Mouse (Mus musculus) kidney, adult 2 months (tissue): ENCODE measurements at regions not wholly inside any gene's neighbourhood (a gene's known extent, or its start where the extent isn't known, plus 50 kb on each side); places are given as distances from the start of the nearest gene placed in this dataset.

Experiments
- DNase-seq: peaks from one replicate; pipeline ENCODE4 v3.0.0; 2021
- H3K27ac ChIP-seq: fragments of 200-500 bp; 2 replicates; pipeline ENCODE4 v1.5.1; 2012; ENCODE audit warnings: low read depth, low read length, control low read depth, inconsistent platforms; ENCODE audit not compliant: insufficient read depth
- H3K27me3 ChIP-seq: fragments of 200-500 bp; replicated peaks from 2 replicates; pipeline ENCODE4 v1.6.1; 2012; ENCODE audit warnings: mild to moderate bottlenecking, moderate library complexity, low read length, inconsistent platforms; ENCODE audit not compliant: control insufficient read depth, insufficient read depth
- H3K36me3 ChIP-seq: fragments of 200-500 bp; 2 replicates; pipeline ENCODE4 v1.6.1; 2012; ENCODE audit warnings: mild to moderate bottlenecking, moderate library complexity, low read length, inconsistent platforms; ENCODE audit not compliant: control insufficient read depth, insufficient read depth
- H3K4me1 ChIP-seq: fragments of 200-500 bp; 2 replicates; pipeline ENCODE4 v1.6.1; 2011; ENCODE audit warnings: low read length; ENCODE audit not compliant: control insufficient read depth, insufficient read depth
- H3K4me3 ChIP-seq: fragments of 200-500 bp; 2 replicates; pipeline ENCODE4 v1.5.1; 2011; ENCODE audit warnings: mild to moderate bottlenecking, low read depth, low read length, control low read depth; ENCODE audit not compliant: insufficient read depth
- CTCF ChIP-seq: fragments of 200-500 bp; conservative IDR thresholded peaks from 2 replicates; pipeline ENCODE4 v1.5.1; 2011; ENCODE audit warnings: low read depth, mild to moderate bottlenecking, control low read depth, low read length, moderate library complexity, mixed read lengths; ENCODE audit not compliant: insufficient read depth, insufficient read length
- POLR2A ChIP-seq: fragments of 200-500 bp; IDR thresholded peaks from one replicate; pipeline ENCODE4 v1.6.1; 2011; ENCODE audit warnings: low read depth, low read length, control low read depth
- WGBS: fragments of 180-500 bp; shearing (Covaris S2); methylation state at CpG from one replicate; pipeline ENCODE4 v1.1.7; 2018; 5-methylcytosine and 5-hydroxymethylcytosine counted together

DNA sequence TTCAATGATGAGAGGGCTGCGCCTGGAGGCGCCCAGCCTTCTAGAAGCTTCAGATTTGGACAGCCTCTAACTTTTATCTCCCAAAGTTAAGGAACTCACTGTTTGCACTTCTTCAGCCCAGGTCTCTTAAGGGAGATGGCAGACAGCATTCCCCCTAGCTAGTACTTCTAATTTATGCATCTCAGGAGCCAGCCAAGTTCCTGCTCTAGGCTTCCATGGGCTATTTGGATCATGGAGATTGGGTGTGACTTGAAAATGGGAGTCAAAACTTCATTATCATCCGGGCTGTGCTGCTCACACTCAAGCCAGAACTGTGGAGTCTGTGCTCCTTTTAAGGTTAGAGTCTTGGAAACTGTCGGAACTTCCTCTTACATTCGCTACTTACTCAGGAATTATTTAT is 158.7 kb downstream of the Gm12728 start:
- Histone ChIP-seq H3K27me3 (no peaks in the 10 kb centered on the region), H3K4me3 (no peak overlapping the region), H3K4me1 (no peaks in the 10 kb centered on the region), H3K36me3 (no peaks in the 10 kb centered on the region), H3K27ac (no peak overlapping the region)
- DNase-seq, result no peak
- WGBS, result 75% methylated on average over 5 of the region's 5 CpGs
- TF ChIP-seq POLR2A (no peak), CTCF (no peak)

DNA sequence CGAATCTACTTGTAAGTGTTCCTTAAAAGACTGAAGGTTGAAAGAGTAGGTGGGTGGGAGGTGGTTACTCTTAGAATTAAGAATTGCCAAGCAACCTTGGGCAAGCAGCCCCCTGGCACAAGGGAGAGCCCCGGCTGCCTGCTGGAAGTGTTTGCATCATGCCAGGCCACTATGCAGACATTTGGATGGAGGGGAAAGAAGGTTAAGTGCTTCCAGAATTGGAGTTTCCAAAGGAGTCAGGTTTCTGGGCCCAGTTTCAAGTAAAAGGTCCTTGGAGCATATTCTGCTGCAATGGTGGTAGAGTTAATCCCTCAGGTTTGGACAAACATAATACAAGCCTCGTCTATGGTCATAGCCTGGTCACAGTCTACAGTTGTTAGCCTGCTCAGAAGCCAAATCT is 162.7 kb downstream of the Gm12728 start:
- no peak overlapping the region for H3K27ac ChIP-seq
- 76% methylated on average over 3 of the region's 3 CpGs for WGBS
- H3K27me3 ChIP-seq, result no peaks in the 10 kb centered on the region
- no peak for DNase-seq
- H3K4me3 ChIP-seq, result no peak overlapping the region
- no peaks in the 10 kb centered on the region for H3K4me1 ChIP-seq
- TF ChIP-seq POLR2A, result no peak
- no peak for TF ChIP-seq CTCF
- no peaks in the 10 kb centered on the region for H3K36me3 ChIP-seq

DNA sequence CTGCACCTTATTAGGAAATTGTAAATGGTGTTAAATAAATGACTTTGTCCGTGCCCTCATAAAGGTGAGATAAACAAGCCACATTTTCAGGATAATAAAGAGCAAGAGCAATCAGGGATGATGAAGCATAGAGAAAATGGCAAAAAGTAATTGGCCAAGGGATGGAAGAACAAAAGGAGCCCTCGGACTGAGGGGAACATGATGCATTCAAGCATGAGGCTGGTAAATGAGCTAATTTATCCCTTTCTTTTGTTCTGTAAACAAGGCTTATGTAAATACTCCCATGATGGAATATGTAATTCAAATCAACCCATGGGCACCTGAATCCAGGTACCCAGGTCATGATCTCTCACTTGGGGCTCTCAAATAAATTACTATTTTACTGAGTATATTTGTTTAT is 166.8 kb downstream of the Gm12728 start:
- Histone ChIP-seq H3K4me1 (no peaks in the 10 kb centered on the region), H3K36me3 (no peaks in the 10 kb centered on the region), H3K27ac (no peak overlapping the region), H3K27me3 (no peaks in the 10 kb centered on the region), H3K4me3 (no peak overlapping the region)
- DNase-seq, result no peak
- TF ChIP-seq CTCF (no peak), POLR2A (no peak)
- WGBS, result 84% methylated on average over 2 of the region's 2 CpGs

DNA sequence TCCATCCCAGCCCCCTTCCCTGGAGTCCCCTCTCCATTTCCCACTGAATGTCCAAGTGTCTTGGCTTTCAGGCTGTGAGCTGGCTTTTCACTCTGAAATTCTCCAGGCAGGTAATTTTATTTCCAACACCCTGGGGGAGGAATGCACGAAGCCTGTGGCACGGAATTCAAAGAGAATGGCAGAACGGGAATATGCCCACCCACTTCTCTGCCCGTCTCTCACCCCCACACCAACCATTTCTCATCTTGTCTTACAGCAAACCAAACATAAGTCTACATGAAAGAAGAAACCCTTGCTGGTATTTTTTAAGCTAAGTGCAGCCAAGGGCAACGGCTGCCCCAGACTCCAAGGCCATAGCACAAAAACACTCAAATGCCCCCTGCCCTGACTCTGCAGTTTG is 168.7 kb downstream of the Gm12728 start:
- Histone ChIP-seq H3K27me3 (no peaks in the 10 kb centered on the region), H3K4me1 (no peaks in the 10 kb centered on the region), H3K36me3 (no peaks in the 10 kb centered on the region), H3K4me3 (no peak overlapping the region), H3K27ac (no peak overlapping the region)
- 78% methylated on average over 5 of the region's 5 CpGs for WGBS
- DNase-seq, result no peak
- TF ChIP-seq POLR2A, result no peak
- no peak for TF ChIP-seq CTCF

DNA sequence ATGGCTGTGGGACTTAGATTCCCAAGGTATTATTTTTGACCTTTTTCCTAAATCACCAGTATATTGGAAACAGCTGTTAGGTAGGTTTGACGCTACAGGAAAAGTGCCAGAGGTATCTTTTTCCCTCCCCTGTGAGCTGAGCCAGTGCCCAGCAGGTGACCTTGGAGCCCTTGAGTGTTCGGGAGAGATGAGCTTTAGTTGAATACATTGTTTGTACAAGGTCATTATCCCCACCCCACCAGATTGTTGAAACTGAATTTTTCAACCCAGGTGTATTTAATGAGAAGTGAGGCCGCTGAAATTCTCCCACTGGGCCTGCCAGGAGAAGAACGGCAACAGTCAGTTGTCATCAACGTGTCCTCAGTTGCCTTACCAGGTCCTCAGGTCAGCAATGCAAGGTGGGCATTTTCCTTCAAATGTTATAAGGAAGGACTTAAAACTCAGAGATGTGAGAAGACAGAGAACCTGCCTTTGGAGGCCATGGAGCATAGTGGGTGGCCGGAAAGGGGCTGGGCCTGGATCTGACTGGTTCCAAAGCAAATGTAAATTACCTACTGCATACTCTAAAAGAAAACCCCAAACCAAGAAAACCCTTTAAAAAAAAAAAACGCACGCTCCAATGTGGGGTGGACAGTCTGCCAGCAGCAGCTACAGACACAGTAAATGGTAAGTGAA is 172.2 kb downstream of the Gm12728 start:
- Histone ChIP-seq H3K36me3 (no peaks in the 10 kb centered on the region), H3K27ac (no peak overlapping the region)
- 78% methylated on average over 8 of the region's 8 CpGs for WGBS

DNA sequence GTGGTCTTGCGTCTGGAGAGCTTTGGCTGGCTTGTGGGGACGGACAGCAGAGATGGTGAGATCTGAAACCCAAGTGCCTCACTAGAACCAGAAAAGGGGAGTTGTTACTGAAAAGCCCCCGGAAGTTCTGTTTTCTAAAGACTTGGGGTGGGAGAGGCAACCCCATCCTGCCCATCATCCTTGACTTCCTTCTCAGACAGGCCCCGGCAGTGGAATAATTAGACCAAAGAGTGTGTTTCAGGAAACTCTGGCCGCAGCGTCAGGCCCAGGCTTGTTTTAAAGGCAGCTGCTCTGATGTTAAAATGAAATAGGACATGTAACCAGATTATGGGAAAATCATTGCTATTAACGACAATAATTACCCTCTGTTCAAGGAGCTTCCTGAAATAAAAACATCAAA is 172.9 kb downstream of the Gm12728 start:
- no peak for TF ChIP-seq POLR2A
- no peaks in the 10 kb centered on the region for H3K27me3 ChIP-seq
- no peak overlapping the region for H3K4me3 ChIP-seq
- no peak overlapping the region for H3K27ac ChIP-seq
- DNase-seq, result no peak
- no peaks in the 10 kb centered on the region for H3K36me3 ChIP-seq
- H3K4me1 ChIP-seq, result no peaks in the 10 kb centered on the region
- 72% methylated on average over 7 of the region's 7 CpGs for WGBS

More for the DNA sequence above, 172.2 kb downstream of the Gm12728 start:
- Histone ChIP-seq H3K27me3 (no peaks in the 10 kb centered on the region), H3K4me1 (no peaks in the 10 kb centered on the region), H3K4me3 (no peak overlapping the region)
- TF ChIP-seq CTCF, result no peak
- TF ChIP-seq POLR2A, result no peak
- no peak for DNase-seq

DNA sequence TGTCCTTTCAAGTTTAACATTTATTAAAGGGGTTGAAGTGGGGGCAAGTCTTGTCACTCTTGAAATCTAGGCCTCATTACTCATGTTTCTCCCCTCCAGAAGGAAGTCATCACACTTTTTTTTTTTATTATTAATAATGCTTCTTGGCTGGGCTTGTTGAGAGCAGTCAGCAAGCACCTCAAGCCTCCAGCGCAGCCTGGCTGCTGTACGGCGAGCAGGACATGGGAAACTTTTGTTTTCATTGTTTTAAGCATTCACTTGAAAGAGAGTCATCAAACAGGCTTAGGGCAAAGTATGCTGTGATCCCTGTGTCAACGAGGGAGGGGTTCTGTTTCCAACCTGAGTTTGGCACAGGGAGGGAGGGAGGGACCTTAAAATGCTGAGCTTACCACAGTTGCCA is 178.7 kb downstream of the Gm12728 start:
- WGBS, result 68% methylated on average over 4 of the region's 4 CpGs
- Histone ChIP-seq H3K27ac (no peak overlapping the region), H3K27me3 (no peaks in the 10 kb centered on the region), H3K4me1 (no peaks in the 10 kb centered on the region), H3K4me3 (no peak overlapping the region), H3K36me3 (no peaks in the 10 kb centered on the region)
- TF ChIP-seq CTCF (no peak), POLR2A (no peak)
- no peak for DNase-seq

DNA sequence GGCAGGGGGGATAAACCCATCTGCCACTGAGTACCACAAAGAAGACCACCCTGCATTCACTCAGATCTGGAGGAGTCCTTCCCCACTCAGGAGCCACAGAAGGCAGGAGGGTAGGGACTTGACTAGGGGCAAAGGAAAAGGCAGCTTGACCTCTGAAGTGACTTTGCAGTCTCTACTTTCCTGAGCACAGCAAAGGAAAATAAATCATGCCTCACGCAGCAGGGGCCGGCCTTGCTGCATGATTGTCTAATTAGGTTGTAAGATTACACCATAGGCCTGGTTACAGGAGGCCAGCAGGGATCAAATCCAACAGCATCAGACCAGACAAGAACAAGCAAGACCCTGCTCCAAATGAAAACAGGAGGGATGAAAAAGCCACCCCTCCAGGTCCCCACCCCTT is 180.0 kb downstream of the Gm12728 start:
- TF ChIP-seq CTCF (no peak), POLR2A (no peak)
- Histone ChIP-seq H3K4me3 (no peak overlapping the region), H3K27me3 (no peaks in the 10 kb centered on the region), H3K4me1 (no peaks in the 10 kb centered on the region), H3K36me3 (no peaks in the 10 kb centered on the region), H3K27ac (no peak overlapping the region)
- 48% methylated on average over 2 of the region's 2 CpGs for WGBS
- no peak for DNase-seq
